Mouse (Mus musculus) small intestine, adult 2 months (tissue): ENCODE results near the gene Hdac2. TPM values are rescaled to one million over a fixed set of nuclear protein-coding genes. Genes with fewer than 3 reads are reported as not detected.

Experiments
- H3K27ac ChIP-seq: fragments of 200-500 bp; 2 replicates; pipeline ENCODE4 v1.5.1; 2012; ENCODE audit warnings: low read depth, low read length, control low read depth, inconsistent platforms; ENCODE audit not compliant: insufficient read depth
- H3K27me3 ChIP-seq: fragments of 200-500 bp; 2 replicates; pipeline ENCODE4 v1.6.1; 2012; ENCODE audit warnings: mild to moderate bottlenecking, moderate library complexity, low read length, inconsistent platforms; ENCODE audit not compliant: control insufficient read depth, insufficient read depth
- H3K36me3 ChIP-seq: fragments of 200-500 bp; 2 replicates; pipeline ENCODE4 v1.6.1; 2012; ENCODE audit warnings: mild to moderate bottlenecking, low read length, control low read depth, inconsistent platforms; ENCODE audit not compliant: control insufficient read depth, insufficient read depth
- H3K4me1 ChIP-seq: fragments of 200-500 bp; 2 replicates; pipeline ENCODE4 v1.6.1; 2012; ENCODE audit warnings: low read length, inconsistent platforms, mixed read lengths; ENCODE audit not compliant: control insufficient read depth, insufficient read depth, insufficient read length
- H3K4me3 ChIP-seq: fragments of 200-500 bp; 2 replicates; pipeline ENCODE4 v1.5.1; 2012; ENCODE audit warnings: low read depth, mild to moderate bottlenecking, control low read depth, inconsistent platforms, low read length, moderate library complexity
- CTCF ChIP-seq: fragments of 200-500 bp; IDR thresholded peaks from 2 replicates; pipeline ENCODE4 v1.5.1; 2012; ENCODE audit warnings: low read depth, mild to moderate bottlenecking, control low read depth, inconsistent platforms, low read length, moderate library complexity, mixed read lengths; ENCODE audit not compliant: insufficient replicate concordance, insufficient read length; ENCODE audit errors: extremely low read depth
- POLR2A ChIP-seq: fragments of 200-500 bp; IDR thresholded peaks from 2 replicates; pipeline ENCODE4 v1.6.1; 2012; ENCODE audit warnings: low read depth, mild to moderate bottlenecking, control low read depth, inconsistent platforms, low read length, moderate library complexity
- WGBS: fragments of 180-500 bp; shearing (Covaris S2); methylation state at CpG from one replicate; pipeline ENCODE4 v1.1.7; 2018; 5-methylcytosine and 5-hydroxymethylcytosine counted together
- polyA plus RNA-seq: library from polyadenylated mRNA; depleted of rRNA; stranded (reverse); fragments of >200 nt; gene quantifications from 2 replicates; pipeline ENCODE4 v1.2.3, GENCODE M21; 2012; rRNA removed

Gene Hdac2
- 2.9 and 3.8 TPM in 2 replicates for polyA plus RNA-seq

DNA sequence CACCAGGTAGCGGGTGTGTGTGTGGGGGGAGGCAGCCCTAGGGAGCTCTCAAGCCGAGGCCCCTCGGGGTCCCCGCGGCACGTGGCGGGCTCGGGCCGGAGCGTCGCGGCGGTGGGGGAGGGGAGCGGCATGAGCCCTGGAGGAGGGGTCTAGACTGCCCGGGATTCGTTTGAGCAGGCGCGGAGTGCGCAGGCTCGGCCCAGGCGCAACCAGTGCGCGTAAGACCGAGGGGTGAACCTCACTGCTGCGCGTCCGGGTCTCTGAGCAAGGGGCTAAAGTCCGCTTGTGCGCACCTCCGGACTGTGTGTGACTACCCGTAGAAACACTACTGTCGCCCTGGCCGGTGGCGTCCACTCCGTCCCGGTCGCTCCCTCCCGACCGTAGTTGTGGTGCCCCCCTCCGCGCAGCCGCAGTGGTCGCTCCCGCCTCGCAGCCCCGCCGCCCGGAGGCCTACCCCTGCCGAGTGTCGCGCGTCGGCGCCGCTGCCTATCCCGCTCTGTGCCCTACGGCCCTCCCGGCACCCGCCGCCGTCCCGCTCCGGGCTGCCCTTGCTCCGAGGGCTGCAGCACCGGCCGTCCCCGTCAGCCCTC is at the start of gene Hdac2:
TSS of gene Hdac2 (plus strand) at position 459 of the 590 bp plus-strand sequence.
- no peak for TF ChIP-seq CTCF
- TF ChIP-seq POLR2A, result peak; percentile 75; the same call in 1 of the 2 replicates
- whole genome bisulfite sequencing, result under 1% methylated on average over 67 of the region's 67 CpGs
- Histone ChIP-seq H3K27ac (peak within 1 kb of the TSS; percentile 82), H3K4me3 (peak within 1 kb of the TSS; percentile 71), H3K4me1 (peaks cover 2% of the 10 kb centered on the region), H3K36me3 (no peaks in the 10 kb centered on the region), H3K27me3 (no peaks in the 10 kb centered on the region)

DNA sequence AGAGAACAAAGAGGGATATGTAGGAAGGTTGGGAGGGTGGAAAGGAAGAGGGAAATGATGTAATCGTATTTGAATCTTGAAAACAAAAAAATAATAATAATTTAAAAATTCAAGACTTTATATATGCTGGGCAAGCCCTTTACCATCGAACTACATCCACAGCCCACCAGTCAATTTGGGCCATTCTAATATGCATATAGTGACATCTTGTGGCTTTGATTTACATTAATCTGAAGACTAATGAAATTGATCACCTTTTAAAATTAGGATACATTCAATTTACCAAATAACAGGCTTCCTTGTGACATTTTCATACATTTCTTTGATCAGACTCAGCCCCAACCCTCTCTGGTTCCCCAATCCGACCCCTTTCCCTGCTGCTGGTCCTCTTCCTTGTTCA is 46.1 kb upstream of the Hdac2 start:
- H3K27me3 ChIP-seq, result no peaks in the 10 kb centered on the region
- no peak overlapping the region for H3K27ac ChIP-seq
- no peak for TF ChIP-seq POLR2A
- TF ChIP-seq CTCF, result no peak
- 62% methylated on average over 3 of the region's 3 CpGs for WGBS
- H3K36me3 ChIP-seq, result no peaks in the 10 kb centered on the region
- H3K4me1 ChIP-seq, result no peaks in the 10 kb centered on the region
- H3K4me3 ChIP-seq, result no peak overlapping the region

DNA sequence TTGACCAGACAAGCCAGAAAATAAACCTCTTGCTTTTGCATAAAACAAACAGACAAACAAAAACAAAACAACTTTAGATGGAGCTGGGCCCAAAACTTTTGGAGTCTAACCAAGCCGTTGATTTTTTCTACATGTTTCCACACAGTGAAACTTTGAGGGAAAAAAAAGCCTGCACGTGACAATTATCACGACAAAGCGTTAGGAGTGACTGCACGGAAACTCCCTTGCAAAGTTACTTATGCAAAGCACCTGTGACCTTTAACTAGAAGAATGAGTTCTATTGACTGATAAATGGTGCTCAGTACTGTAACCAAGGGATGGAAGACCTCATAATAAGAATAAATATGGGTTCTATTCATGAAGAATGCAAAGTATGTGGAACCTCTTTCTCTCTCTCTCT is 38.5 kb upstream of the Hdac2 start:
- Histone ChIP-seq H3K27me3 (no peaks in the 10 kb centered on the region), H3K36me3 (no peaks in the 10 kb centered on the region), H3K4me1 (no peaks in the 10 kb centered on the region), H3K27ac (no peak overlapping the region), H3K4me3 (no peak overlapping the region)
- TF ChIP-seq POLR2A (no peak), CTCF (no peak)
- 69% methylated on average over 5 of the region's 5 CpGs for WGBS

DNA sequence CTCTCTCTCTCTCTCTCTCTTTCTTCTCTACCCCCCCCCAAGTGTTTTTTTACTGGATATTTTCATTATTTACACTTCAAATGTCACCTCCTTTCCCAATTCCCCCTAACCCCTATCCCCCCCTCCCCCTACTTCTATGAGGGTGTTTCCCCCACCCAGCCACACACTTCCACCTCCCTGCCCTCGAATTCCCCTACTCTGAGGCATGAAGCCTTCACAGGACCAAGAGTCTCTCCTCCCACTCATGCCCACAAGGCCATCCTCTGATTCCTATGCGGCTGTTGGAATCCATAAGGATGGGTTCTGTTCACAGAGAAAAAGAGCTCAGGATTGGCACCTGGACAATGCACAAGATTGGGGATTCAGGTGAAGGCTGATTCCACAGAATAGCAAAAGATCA is 38.1 kb upstream of the Hdac2 start:
- H3K27me3 ChIP-seq, result no peaks in the 10 kb centered on the region
- no peak for TF ChIP-seq CTCF
- no peak for TF ChIP-seq POLR2A
- 52% methylated on average over 2 of the region's 2 CpGs for WGBS
- no peak overlapping the region for H3K4me3 ChIP-seq
- H3K36me3 ChIP-seq, result no peaks in the 10 kb centered on the region
- no peak overlapping the region for H3K27ac ChIP-seq
- no peaks in the 10 kb centered on the region for H3K4me1 ChIP-seq

DNA sequence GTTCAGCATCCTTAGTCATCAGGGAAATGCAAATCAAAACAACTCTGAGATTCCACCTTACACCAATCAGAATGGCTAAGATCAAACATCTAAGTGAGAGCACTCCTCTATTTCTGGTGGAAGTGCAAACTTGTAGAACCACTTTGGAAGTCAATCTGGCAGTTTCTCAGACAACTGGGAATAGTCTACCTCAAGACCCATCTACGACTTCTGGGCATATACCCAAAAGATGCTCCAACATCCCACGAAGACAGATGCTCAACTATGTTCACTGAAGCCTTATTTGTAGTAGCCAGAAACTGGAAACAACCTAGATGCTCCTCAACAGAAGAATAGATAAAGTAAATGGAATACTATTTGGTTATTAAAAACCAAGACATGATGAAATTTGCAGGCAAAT is 22.6 kb upstream of the Hdac2 start:
- TF ChIP-seq CTCF, result no peak
- TF ChIP-seq POLR2A, result no peak
- Histone ChIP-seq H3K27me3 (no peaks in the 10 kb centered on the region), H3K4me3 (no peak overlapping the region), H3K4me1 (no peaks in the 10 kb centered on the region), H3K36me3 (no peaks in the 10 kb centered on the region), H3K27ac (no peak overlapping the region)
- WGBS, result 62% methylated on average over 2 of the region's 2 CpGs

DNA sequence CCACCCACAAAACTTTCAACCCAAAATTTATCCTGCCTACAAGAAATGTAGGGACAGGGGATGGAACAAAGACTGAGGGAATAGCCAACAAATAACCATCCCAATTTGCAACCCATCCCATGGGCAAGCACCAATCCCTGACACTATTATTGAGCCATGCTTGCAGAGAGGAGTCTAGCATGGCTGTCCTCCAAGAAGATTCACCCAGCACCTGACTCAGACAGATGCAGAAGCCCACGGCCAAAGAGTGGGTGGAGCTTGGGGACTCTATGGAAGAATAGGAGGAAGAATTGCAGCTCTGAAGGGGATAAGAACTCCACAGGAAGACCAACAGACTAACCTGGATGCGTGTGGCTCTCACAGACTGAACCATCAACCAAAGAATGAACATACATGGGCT is 21.7 kb upstream of the Hdac2 start:
- Histone ChIP-seq H3K27ac (no peak overlapping the region), H3K27me3 (no peaks in the 10 kb centered on the region), H3K4me3 (no peak overlapping the region), H3K4me1 (no peaks in the 10 kb centered on the region), H3K36me3 (no peaks in the 10 kb centered on the region)
- WGBS, result 73% methylated on average over 2 of the region's 2 CpGs
- TF ChIP-seq CTCF, result no peak

DNA sequence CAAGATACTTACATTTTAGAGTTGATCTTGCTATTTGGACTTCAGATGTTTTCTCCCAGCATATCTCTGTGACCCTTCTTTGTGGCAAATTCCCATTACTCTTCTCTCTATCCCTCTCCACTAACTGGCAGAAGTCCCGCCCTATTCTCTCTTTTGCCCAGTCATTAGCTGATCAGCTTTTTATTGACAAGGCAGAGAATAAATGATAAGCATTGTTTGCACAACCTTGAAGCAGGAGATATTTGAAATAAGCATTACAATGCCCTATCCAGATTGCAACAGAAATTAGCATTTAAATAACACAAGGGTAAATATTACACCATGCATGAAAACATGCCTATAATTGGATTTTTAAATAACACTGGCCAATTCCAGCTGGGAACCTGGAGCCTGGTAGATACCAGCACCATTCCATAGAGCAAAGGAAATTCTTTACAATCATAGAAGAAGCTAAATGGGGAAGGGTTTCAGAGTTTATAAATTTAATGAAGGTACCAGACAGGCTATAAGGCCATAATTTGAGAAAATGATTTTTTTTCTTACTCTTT is 14.7 kb upstream of the Hdac2 start:
- WGBS, result 50% methylated on average over 1 of the region's 1 CpGs
- no peaks in the 10 kb centered on the region for H3K36me3 ChIP-seq
- H3K4me3 ChIP-seq, result no peak overlapping the region
- H3K27me3 ChIP-seq, result no peaks in the 10 kb centered on the region
- TF ChIP-seq CTCF, result no peak
- TF ChIP-seq POLR2A, result no peak
- no peaks in the 10 kb centered on the region for H3K4me1 ChIP-seq
- no peak overlapping the region for H3K27ac ChIP-seq
